Mouse (Mus musculus) ES-Bruce4 (cell line): Measurements from ENCODE around the gene Syce2. TPM values are rescaled to one million over a fixed set of nuclear protein-coding genes. Genes with fewer than 3 reads are reported as not detected.

Experiments
- H3K27ac ChIP-seq: 2 replicates; pipeline ENCODE4 v1.5.1; 2012; ENCODE audit warnings: low read length, inconsistent platforms; ENCODE audit not compliant: insufficient read depth
- H3K27me3 ChIP-seq: 2 replicates; pipeline ENCODE4 v1.6.1; 2012; ENCODE audit warnings: mild to moderate bottlenecking, low read length, inconsistent platforms; ENCODE audit not compliant: control insufficient read depth, poor library complexity, insufficient read depth, severe bottlenecking
- H3K36me3 ChIP-seq: 2 replicates; pipeline ENCODE4 v1.6.1; 2012; ENCODE audit warnings: inconsistent platforms, mild to moderate bottlenecking, low read length, moderate library complexity; ENCODE audit not compliant: control insufficient read depth, poor library complexity, insufficient read depth, severe bottlenecking
- H3K4me1 ChIP-seq: one replicate; pipeline ENCODE4 v1.8.1; 2011; ENCODE audit warnings: low read length; ENCODE audit not compliant: control insufficient read depth, insufficient read depth
- H3K4me3 ChIP-seq: 2 replicates; pipeline ENCODE4 v1.5.1; 2011; ENCODE audit warnings: low read depth, mild to moderate bottlenecking, low read length
- H3K9ac ChIP-seq: 2 replicates; pipeline ENCODE4 v1.6.1; 2012; ENCODE audit warnings: low read depth, mild to moderate bottlenecking, inconsistent platforms; ENCODE audit not compliant: poor library complexity, severe bottlenecking
- H3K9me3 ChIP-seq: replicated peaks from 2 replicates; pipeline ENCODE4 v1.6.1; 2012; ENCODE audit warnings: mild to moderate bottlenecking, low read length, inconsistent platforms; ENCODE audit not compliant: control insufficient read depth, poor library complexity, insufficient read depth, severe bottlenecking
- CTCF ChIP-seq: IDR thresholded peaks from one replicate; pipeline ENCODE4 v1.8.1; 2011; ENCODE audit warnings: low read depth, low read length
- EP300 ChIP-seq: IDR thresholded peaks from 2 replicates; pipeline ENCODE4 v1.6.1; 2011; ENCODE audit warnings: low read depth, low read length; ENCODE audit not compliant: insufficient read depth
- POLR2A ChIP-seq: IDR thresholded peaks from one replicate; pipeline ENCODE4 v1.8.1; 2011; ENCODE audit warnings: low read length; ENCODE audit not compliant: insufficient read depth
- polyA plus RNA-seq: library from polyadenylated mRNA; stranded (reverse); fragments of >200 nt; gene quantifications from 2 replicates; pipeline ENCODE4 v1.2.4, GENCODE M21; 2011; ENCODE audit warnings: low read depth; ENCODE audit not compliant: missing spikeins, insufficient read depth, insufficient read length

Syce2 gene
- polyA plus RNA-seq, 1 experiment: 97.1 TPM

DNA sequence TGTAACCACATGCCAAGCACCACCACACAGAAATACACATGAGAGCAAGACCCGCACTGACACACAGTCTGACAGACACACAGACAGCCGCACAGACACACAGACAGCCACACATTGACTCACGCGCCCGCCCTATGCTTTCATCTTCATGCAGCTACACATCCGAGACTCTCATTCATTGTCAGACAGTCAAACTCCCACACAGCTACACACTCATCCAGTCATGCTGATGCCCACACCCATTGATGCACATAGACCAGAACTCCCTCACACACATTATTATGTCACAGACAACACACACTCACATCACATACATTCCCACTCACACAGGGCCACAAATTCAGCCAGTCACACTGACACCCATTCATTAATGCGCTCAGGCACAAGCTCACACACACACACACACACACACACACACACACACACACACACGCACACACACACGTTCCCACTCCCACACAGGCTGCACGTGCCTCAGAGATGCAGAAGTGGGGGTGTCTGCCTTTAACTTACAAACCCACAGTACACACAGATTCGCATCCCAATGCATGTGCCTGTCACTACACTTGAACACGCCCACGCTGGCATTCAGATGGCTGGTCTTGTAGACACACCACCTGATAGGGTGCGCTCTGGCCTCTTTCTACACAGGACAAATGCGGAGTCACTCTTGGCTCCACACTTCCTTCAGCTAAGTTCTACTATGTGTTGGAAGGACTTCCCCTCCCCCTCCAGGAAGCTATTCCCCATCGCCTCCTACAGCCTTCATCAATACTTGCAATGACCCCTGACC, 62.1 kb downstream of the Syce2 start:
- Histone ChIP-seq H3K27ac (no peak overlapping the region), H3K4me3 (no peak overlapping the region), H3K27me3 (no peaks in the 10 kb centered on the region), H3K36me3 (no peaks in the 10 kb centered on the region), H3K9me3 (no peaks in the 10 kb centered on the region), H3K4me1 (no peaks in the 10 kb centered on the region), H3K9ac (no peak overlapping the region)
- TF ChIP-seq EP300: no peak
- TF ChIP-seq POLR2A: no peak
- TF ChIP-seq CTCF: no peak

DNA sequence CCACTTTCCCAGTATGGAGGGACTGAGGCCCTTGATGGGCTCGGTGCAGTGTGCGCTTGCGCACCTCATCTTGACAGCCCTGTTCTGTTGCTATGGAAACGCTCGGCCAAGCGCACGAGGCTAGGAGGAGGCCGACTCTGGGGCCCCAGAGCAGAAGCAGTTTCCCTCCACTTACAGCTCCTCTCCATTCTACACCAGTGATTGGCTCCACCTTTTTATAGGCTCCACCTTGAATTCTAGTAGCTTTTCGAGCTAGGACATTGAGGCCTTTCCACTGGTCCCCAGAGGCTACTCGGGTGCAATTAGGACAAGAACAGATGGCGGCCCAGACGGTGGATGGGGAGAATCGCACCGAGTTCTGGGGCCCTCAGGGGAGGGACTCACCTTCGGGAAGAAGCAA, 62.9 kb downstream of the Syce2 start:
- no peaks in the 10 kb centered on the region for H3K36me3 ChIP-seq
- no peaks in the 10 kb centered on the region for H3K9me3 ChIP-seq
- no peaks in the 10 kb centered on the region for H3K27me3 ChIP-seq
- H3K4me3 ChIP-seq: peak overlapping the region; percentile 28
- no peak overlapping the region for H3K27ac ChIP-seq
- no peak for TF ChIP-seq EP300
- H3K4me1 ChIP-seq: no peaks in the 10 kb centered on the region
- no peak overlapping the region for H3K9ac ChIP-seq

DNA sequence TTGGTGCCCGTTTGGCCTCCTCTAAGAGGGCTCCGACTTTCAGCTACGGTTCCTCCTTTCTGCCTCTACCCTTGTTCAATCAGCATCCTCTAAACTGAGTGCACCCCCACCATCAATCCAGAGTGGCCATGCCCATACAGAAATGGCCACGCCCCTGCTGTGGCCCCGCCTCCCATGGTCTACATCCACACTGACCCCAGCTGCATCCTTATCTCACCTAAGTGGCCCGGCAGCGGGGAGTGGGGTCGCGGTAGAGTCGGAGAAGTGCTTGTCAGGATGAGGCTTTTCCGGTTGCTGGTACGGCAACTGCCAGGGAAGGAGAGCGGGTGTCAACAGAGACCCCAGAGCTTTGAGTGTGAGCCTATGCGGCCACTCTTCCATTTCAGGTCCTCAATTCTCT, 63.6 kb downstream of the Syce2 start:
- no peaks in the 10 kb centered on the region for H3K27me3 ChIP-seq
- H3K4me1 ChIP-seq: no peaks in the 10 kb centered on the region
- no peak for TF ChIP-seq POLR2A
- TF ChIP-seq EP300: no peak
- no peak for TF ChIP-seq CTCF
- H3K27ac ChIP-seq: no peak overlapping the region
- no peaks in the 10 kb centered on the region for H3K36me3 ChIP-seq
- no peak overlapping the region for H3K4me3 ChIP-seq
- no peak overlapping the region for H3K9ac ChIP-seq
- no peaks in the 10 kb centered on the region for H3K9me3 ChIP-seq

DNA sequence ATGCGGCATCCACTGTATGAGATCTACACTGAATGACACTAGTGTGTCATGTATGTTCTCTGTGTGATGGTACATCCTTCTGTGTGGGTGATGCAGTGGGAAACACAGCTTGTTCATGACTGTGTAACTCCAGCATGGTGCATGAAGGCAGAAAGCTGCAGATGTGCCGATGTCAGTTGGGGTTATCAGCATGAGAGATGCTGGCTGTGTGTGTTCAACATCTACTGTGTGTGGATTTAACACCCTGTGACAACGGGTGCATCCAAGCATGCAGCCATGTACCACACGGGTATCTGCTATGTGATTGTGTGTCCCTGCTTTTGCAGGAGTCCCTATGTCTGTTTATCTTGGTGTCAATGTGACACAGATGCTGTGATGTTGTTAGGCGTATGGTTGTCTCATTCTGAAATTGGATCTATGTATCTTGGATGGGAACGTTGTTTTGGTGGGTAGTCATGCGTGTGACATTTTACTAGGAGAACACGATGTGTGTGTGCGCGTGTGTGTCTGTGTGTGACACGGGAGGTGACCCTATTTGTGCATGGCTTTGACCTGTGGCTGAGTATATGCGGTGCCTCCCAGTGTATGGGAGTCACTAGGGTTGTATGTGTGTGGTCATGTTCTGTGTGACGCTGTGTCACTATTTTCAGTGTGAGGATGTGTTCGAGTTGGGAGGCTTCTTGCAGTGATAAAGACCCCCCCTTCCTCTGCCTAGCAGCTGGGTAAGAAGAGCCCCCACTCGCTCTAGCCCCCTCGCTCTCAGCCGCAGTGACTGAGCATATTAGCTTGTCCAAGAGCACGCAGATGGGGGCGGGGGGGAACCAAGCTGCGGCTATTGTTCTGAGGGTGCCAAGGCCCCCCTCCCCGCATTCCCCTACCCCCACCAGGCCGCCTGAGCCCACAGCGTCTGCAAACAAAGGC, 64.4 kb downstream of the Syce2 start:
- TF ChIP-seq POLR2A: no peak
- no peak for TF ChIP-seq CTCF
- no peak for TF ChIP-seq EP300
- H3K9ac ChIP-seq: peak overlapping the region; percentile 45; the same call in 1 of the 2 replicates
- peak overlapping the region; percentile 87 for H3K4me3 ChIP-seq
- H3K9me3 ChIP-seq: no peaks in the 10 kb centered on the region
- no peaks in the 10 kb centered on the region; the same call in 1 of the 2 replicates for H3K27me3 ChIP-seq
- no peak overlapping the region for H3K27ac ChIP-seq
- no peaks in the 10 kb centered on the region for H3K4me1 ChIP-seq
- no peaks in the 10 kb centered on the region for H3K36me3 ChIP-seq

DNA sequence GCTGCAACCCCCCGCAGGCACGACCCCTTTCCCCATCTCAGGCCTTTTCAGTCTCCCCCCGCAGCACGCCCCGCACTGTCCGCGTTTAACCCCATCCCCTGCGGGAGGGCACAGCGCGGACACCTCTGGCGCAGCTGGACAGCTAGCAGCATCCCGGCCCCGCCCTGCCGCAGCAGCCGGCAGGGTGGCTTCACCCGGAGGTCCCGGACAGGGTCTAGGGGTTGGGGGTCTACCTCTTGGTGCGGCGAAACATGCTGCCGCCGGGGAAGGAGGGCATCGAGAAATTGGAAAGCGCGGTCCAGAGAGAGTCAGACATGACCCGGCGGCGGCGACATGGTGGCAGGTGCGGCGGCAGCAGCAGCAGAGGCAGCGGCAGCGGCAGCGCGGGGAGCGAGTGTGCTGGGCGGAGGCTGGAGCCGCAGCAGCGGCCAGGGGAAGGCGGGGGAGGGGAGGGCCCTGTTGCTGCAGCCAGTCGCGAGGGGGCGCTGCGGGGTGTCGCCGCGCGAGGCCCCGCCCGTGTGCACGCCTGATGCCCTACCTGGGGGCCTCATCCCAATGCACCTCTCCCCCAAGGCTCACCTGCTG, 65.1 kb downstream of the Syce2 start, which contains the start of gene Mast1:
Mast1 (minus strand) TSS at position 398 of the 585 bp plus-strand sequence.
- H3K4me3 ChIP-seq: peak within 1 kb of the TSS; percentile 87
- H3K27me3 ChIP-seq: no peaks in the 10 kb centered on the region; the same call in 1 of the 2 replicates
- H3K9ac ChIP-seq: peak within 1 kb of the TSS; percentile 45
- no peak within 1 kb of the TSS for H3K27ac ChIP-seq
- H3K4me1 ChIP-seq: no peaks in the 10 kb centered on the region
- H3K9me3 ChIP-seq: no peaks in the 10 kb centered on the region
- TF ChIP-seq CTCF (peak; percentile 72), EP300 (no peak), POLR2A (no peak)
- H3K36me3 ChIP-seq: no peaks in the 10 kb centered on the region

Other genes starting within 250 kb of the Syce2 start
- gene Ier2, start 209.3 kb upstream of the Syce2 start, polyA plus RNA-seq: 42.8 and 44.8 TPM in 2 replicates
- gene Trmt1, start 185.8 kb upstream of the Syce2 start, polyA plus RNA-seq: 77.6 and 79.8 TPM in 2 replicates
- 89.7 and 97.9 TPM in 2 replicates for gene Nacc1, start 184.2 kb upstream of the Syce2 start, polyA plus RNA-seq
- gene Lyl1, start 170.7 kb upstream of the Syce2 start, polyA plus RNA-seq: not detected in 2 replicates
- not detected in 2 replicates for gene G430095P16Rik, start 149.1 kb upstream of the Syce2 start, polyA plus RNA-seq
- 1.2 and 1.8 TPM in 2 replicates for gene Nfix, start 71.8 kb upstream of the Syce2 start, polyA plus RNA-seq
- gene Dand5, start 49.3 kb upstream of the Syce2 start, polyA plus RNA-seq: 2.5 and 3.1 TPM in 2 replicates
- 19.5 and 20.5 TPM in 2 replicates for gene Gadd45gip1, start 40.6 kb upstream of the Syce2 start, polyA plus RNA-seq
- 68.0 and 76.1 TPM in 2 replicates for gene Rad23a, start 31.4 kb upstream of the Syce2 start, polyA plus RNA-seq
- gene Calr, start 25.2 kb upstream of the Syce2 start, polyA plus RNA-seq: 507 and 546 TPM in 2 replicates
- gene Farsa, start 15.1 kb upstream of the Syce2 start, polyA plus RNA-seq: 50.8 and 52.6 TPM in 2 replicates
- 72.5 and 78.5 TPM in 2 replicates for gene Gcdh, start 21.8 kb downstream of the Syce2 start, polyA plus RNA-seq
- gene Klf1, start 29.8 kb downstream of the Syce2 start, polyA plus RNA-seq: not detected in 2 replicates
- gene Dnase2a, start 36.4 kb downstream of the Syce2 start, polyA plus RNA-seq: 27.5 and 30.9 TPM in 2 replicates
- gene Mast1, start 65.2 kb downstream of the Syce2 start, polyA plus RNA-seq: 0.73 and 1.5 TPM in 2 replicates
- 0.38 TPM in 1 of 2 replicates, not detected in the other for gene Rtbdn, start 74.9 kb downstream of the Syce2 start, polyA plus RNA-seq
- gene Gm49661, start 97.3 kb downstream of the Syce2 start, polyA plus RNA-seq: 4.9 TPM in 1 of 2 replicates, not detected in the other
- gene Prdx2, start 97.5 kb downstream of the Syce2 start, polyA plus RNA-seq: 226 and 237 TPM in 2 replicates
- 79.2 and 88.1 TPM in 2 replicates for gene Rnaseh2a, start 97.7 kb downstream of the Syce2 start, polyA plus RNA-seq
- 19.0 and 20.4 TPM in 2 replicates for gene Junb, start 106.6 kb downstream of the Syce2 start, polyA plus RNA-seq
- 41.5 and 41.8 TPM in 2 replicates for gene Hook2, start 118.5 kb downstream of the Syce2 start, polyA plus RNA-seq
- gene Best2, start 142.4 kb downstream of the Syce2 start, polyA plus RNA-seq: 0.70 and 1.2 TPM in 2 replicates
- 170 and 171 TPM in 2 replicates for gene Asna1, start 153.2 kb downstream of the Syce2 start, polyA plus RNA-seq
- 82.4 and 96.1 TPM in 2 replicates for gene Trir, start 154.7 kb downstream of the Syce2 start, polyA plus RNA-seq
- gene Tnpo2, start 164.8 kb downstream of the Syce2 start, polyA plus RNA-seq: 193 and 195 TPM in 2 replicates
- gene Fbxw9, start 187.9 kb downstream of the Syce2 start, polyA plus RNA-seq: 25.1 and 26.3 TPM in 2 replicates
- not detected in 2 replicates for gene Gm5741, start 195.9 kb downstream of the Syce2 start, polyA plus RNA-seq
- 43.3 and 47.0 TPM in 2 replicates for gene Dhps, start 199.6 kb downstream of the Syce2 start, polyA plus RNA-seq
- gene Wdr83os, start 208.6 kb downstream of the Syce2 start, polyA plus RNA-seq: 82.5 and 105 TPM in 2 replicates
- 16.5 and 16.8 TPM in 2 replicates for gene Wdr83, start 209.2 kb downstream of the Syce2 start, polyA plus RNA-seq
- 36.0 and 42.2 TPM in 2 replicates for gene Man2b1, start 211.2 kb downstream of the Syce2 start, polyA plus RNA-seq